Mouse (Mus musculus) inflammation-experienced regulatory T-cells, adult 6 months (primary cell): Measurements from ENCODE around the gene Epha5. TPM values are rescaled to one million over a fixed set of nuclear protein-coding genes. Genes with fewer than 3 reads are reported as not detected.

Experiments
- ATAC-seq: one replicate; pipeline ENCODE4 v1.8.0; 2017
- polyA plus RNA-seq, 3 experiments: library from polyadenylated mRNA; unstranded; fragments of 100-300 nt; shearing (Covaris generic); gene quantifications; one replicate each; pipeline ENCODE4 v1.2.1; 2017

The Epha5 gene
- polyA plus RNA-seq = not detected

DNA sequence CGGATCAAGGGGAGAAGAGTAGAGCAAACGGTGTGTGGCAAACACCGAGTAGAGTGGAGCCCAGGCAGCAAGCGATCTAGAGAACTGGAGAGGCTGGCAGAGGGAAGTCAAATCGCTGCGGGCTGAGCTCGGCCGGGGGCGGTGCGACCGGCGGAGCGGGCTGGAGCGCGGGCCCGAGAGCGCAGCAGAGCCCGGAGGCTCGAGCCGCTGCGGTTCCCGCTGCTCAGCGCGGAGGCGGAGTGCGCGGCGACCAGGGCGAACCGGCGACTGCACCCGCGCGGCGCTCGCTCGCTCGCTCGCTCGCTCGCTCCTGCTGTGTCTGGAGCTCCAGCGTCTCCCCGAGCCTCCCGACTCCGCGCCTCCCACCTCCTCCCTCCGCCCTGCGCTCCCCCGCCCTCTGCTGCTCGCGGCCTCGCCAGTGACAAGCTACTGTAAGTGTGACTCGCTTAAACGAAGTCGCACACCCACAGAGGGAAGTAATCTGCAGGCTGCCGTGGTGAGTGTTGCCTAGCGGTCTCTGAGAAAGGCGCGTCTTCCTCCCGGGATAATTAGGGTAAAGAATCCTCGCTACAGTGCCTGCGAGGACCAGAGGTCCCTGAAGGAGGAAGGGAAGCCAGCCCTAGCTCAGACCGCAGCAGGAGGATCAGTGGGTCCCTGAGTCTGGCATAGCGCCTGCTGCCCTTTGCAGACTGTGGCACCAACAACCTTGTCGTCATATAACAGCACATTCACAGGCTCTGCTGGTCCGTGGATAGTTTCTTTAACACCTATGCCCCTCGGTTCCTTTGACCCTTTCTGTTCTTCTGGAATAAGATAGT lies at the start of gene Epha5:
Gene Epha5, minus strand, starts transcription at position 321 of the 818 bp plus-strand sequence.
- ATAC-seq = no peak

DNA sequence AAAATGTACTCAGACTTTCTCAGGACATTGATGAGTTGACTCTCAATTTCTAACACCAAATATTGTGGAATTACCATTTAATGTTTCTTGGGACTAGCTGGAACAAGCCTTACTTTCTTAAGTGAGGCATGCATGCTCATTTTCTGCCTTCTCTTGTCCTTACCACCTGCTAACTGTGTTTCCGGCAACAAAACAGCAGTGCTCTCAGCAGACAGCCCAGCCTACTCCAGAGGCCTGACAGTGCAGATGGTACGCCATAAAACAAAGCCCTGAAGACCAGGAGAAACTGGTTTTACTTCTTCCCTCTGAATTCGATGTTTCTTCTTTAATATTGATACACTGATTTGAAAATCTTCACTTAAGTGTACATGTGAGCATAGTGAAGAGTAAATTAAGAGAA lies 39.0 kb upstream of the Epha5 start:
- no peak for ATAC-seq

DNA sequence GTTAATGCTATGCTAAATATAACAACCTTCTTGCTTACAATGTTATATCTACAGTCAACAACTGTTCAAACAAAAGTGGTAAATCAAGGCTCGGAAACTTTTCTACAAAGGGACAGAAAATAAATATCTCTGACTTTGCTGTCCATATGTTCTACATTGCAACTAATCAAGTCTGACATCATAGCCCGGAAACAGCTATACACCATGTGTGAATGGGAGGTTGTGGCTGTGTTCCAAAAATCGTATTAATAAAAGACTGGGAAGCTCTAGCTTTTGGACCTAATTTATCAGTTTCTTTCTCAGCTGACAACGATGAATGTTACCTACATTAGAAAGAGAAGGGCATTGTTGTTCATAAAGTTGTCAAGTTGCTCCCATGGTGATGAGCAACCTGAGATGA lies 37.5 kb upstream of the Epha5 start:
- no peak for ATAC-seq

DNA sequence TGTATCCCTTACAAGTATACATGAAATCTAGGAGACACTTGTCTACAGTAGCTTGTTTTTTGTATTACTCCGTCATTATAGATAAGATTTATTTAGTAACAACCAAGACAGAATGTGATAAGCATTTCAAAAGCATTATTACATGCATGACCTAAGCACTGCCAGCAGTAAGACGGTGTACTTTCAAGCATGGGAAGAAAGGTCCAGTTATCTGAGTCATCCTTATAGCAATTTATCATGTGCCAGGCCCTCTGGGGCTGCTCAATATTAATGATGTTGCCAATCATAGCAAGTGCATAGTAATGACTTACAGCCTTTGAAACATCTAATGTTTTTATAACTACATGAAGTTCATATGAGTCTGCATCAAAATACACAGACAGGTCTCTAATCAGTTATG lies 36.7 kb upstream of the Epha5 start:
- no peak for ATAC-seq

DNA sequence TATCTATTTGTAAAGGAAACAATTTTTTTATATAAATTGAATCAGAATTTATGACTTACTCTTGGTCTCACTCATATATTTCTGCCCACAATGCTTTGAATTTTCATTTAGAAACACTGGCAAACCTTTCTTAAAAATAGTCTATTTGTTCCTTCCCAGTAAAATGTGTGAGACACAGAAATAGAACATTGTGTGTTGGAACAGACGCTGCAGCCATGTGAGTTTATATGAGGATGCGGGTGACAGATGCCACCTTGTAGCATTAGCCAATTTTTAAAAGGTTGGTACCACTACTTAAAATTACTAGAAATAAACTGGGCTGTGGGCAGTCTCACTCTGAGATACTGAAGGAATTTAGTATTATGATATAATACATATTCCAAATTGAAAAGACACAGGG lies 23.1 kb upstream of the Epha5 start:
- no peak for ATAC-seq

DNA sequence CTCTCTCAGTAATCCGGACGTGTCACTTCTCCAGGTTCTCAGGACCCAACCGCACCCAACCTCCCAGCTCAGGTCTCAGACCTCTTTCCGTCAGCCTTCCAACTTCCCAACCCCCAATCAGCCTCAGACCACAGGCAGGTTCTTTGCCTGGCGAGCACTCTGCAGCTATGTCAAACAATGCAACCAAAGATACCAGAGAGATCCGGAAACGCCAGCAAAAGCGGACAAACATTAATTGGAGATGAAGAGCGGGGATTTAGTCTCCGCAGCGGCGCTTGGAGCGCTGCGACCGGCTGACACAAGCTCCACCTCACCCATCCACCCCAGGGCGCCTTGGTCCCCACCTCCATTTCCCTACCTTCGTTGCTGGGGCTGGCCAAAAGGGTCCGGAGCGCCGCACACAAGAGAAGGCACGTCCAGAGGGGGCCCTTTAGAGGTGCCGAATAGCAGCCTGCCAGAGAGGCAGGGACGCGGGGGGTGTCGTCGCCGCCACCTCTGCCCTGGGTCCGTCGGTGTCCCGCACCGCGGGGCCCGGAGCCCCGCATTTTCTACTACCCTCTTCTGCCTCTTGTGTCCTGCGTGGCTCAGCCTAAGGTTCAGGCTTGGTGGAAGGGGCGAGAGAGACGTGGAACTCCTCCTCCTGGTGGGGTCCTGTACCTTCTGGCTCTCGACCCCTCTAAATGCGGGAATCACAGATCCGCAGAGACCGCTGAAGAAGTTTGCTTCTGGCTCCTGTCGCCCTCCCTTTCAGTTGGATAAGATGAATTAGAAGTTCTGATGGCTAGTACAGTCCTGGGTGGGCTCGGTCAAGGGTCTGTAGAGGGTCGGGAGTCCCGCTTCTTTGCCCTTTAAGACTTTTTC lies 991 bp downstream of the Epha5 start:
- ATAC-seq = no peak

DNA sequence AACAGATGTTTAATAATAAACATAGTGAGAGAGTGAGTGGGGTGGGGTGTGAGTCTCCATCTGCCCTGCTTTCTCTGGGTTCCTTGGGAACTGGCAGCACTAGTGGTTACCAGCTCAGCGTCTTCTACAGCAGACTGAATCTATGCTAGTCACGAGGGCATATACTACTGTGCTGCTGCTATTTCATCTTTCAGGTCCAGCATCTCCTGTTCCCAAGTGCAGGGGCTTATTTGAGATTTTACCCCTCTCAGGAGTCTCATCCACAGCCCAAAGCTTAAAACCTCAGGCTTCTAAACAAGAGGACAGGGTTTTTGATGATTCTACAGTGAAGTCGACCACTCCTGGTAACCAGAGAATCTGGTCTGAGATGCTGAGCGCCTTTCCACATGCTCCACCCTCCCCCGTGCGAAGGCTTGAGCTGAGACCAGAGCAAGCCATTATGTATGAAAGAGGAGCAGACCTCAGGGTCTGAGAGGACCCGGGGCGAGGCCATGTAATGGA lies 2.2 kb downstream of the Epha5 start:
- ATAC-seq = no peak

DNA sequence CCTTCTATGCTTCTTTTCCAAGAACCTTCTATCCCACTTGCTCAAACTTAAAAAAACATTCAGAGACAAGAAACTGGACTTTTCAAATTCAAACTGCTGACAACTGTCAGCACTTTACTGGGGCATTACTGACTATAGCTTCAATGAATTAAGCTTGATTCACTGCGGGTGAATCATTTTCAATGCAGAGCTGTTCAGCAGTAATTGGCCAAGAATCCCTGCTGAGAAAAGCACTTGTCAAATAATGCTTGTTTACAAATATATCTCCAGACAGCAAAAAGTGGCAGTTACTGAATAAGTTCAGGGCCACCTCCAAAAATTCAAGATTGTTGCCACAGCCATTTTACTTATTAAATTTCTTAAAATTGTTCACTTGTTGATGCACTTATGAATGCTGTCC lies 4.2 kb downstream of the Epha5 start:
- ATAC-seq = no peak

DNA sequence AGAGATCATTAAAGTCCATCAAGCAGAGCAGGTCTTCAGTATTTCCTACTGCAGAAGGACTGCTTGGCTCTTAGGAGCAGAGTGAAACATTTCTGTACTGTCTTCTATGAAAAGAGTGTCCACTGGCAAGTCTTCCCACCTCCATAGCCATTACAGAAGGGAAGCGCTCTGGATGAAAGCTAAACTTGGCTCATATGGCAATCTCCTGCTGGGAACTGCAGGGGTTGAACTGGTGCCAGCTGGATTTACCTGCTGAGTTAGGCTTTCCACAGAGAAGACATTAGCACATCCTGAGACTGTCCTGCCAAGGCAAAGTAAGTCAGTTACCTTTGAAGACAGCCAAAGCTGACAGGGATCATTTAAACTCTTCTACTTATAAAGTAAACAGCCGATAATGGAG lies 8.8 kb downstream of the Epha5 start:
- ATAC-seq = no peak

DNA sequence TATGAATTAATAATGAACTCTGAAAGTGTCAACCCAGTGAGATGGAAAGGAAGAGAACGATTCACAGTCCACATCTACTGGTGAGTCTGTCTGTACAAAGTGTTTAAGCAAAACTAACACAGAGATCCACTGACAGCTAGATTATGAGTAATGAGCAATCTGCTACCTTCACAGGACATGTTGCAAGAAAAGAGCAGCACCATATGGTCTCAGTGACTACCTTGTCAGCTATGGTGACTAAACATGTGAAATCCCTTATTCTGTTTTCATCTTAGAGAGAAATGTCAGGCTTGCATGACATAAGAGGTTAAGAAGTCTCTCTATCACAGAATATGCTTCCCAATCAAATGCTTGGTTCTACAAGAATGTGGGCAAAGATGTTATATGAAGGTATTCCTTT lies 20.1 kb downstream of the Epha5 start:
- ATAC-seq = no peak

DNA sequence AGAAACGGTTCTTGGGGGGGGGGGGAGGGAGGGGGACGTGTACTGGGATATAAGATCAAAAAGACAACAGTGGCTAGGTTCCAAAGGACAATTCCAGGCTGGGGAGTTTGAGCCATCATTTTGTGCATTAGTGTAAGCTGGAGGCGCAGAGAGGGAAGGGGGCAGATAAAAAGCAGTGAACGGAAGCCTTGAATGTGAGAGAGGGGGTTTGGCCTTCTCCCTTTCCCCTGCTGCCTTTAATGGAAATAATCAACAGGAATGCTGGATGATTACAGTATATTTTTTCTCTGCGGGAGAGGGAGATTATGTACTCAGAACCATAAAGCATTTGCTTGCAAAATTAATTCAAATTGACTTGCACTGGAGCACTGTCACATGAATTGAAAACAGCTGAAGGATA lies 51.8 kb downstream of the Epha5 start:
- ATAC-seq = no peak

DNA sequence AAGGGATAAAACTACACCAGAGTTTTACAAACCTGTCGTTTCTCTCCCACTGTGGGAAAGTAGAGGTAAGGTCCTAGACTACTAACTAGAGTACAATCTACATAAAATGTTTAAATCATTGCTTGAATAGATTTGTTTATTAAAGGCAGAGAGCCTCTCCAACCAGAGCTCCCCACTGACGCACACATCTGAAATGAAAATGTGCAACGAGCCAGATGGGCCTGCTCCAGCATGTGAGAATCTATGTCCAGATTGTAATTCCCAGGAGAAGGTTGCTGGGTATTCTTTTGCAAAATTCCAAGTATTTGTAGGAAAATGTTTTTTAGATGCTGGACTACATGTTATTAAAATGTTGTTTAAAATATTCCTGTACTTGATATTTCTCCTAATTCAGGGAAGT lies 57.8 kb downstream of the Epha5 start:
- ATAC-seq = no peak

DNA sequence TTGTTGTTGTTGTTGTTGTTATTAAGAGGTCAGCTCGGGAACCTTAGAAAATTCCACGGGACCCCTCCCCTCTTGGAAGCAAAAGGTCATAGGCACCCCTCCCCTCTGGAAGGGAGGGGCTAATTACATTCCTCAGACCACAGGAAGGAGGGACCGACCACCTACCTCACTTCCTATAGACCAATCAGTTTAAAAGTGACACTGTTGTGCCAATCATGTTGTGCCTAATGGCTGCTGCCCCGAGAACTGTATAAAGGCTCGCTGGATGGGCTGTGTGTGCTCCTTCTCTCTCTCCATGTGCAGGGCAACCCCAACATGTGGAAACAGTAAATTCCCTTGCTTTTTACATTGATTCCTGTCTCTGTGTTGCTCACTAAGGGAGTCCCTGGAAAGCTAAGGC lies 64.1 kb downstream of the Epha5 start:
- no peak for ATAC-seq

DNA sequence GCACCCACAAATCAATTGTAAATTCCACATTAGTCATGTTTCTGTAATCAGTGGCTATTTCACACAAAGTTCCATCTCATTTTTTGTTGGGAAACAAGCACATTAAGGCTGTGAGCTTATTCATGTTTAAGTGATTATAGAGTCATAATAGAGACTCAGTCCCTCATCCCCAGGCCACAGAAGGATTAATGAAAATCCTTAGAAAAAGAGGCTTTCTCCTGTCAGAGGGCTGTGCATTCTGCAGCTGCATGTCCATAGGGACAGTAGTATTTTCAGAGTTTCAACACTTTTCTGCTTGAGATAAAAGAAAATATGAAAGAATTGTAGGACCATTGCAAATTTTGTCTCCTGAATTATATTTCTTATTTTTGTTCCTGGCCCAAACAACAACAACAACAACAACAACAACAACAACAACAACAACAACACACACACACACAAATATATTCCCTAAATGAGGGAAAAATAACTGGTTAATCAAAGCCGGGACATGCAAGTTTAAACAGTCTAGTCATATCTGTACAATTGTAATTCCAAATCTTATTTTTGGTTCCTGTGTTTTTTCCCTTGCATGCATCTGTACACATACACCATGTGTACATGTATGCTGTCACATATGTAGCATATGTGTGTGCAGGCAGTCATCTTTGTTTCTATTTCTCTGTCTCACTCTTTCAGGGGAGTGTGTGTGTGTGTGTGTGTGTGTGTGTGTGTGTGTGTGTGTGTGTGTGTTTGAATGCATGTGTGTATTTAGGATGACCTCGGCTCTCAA lies 70.3 kb downstream of the Epha5 start:
- no peak for ATAC-seq

DNA sequence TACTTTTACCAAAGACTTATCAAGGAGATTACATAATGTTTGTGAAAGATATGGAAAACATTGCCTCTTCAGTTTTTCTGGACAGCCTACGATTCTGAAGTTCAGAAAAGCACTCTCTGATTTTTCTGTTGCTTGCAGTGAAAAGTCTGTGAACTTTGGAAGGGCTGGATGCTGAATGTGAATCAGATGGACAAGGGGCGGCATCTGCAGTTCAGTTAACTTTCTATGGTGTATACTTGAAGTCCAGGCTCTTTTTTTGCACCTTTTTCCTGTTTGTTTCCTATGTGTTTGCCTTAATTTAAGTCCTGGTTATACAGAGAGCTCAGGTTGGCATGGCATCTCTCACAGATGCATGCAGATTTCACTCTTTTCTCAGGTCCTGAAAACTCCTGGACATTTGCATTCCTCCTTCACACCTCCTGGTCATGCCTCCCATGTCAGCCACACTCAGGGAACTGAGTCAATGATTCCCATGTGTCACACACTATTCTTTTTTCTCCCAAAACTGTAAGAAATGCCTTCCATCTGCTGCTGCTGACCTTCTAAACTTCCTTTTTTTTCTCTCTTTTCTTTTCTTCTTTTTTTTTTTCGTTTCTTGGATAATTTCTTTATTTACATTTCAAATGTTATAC lies 81.2 kb downstream of the Epha5 start:
- ATAC-seq = no peak

DNA sequence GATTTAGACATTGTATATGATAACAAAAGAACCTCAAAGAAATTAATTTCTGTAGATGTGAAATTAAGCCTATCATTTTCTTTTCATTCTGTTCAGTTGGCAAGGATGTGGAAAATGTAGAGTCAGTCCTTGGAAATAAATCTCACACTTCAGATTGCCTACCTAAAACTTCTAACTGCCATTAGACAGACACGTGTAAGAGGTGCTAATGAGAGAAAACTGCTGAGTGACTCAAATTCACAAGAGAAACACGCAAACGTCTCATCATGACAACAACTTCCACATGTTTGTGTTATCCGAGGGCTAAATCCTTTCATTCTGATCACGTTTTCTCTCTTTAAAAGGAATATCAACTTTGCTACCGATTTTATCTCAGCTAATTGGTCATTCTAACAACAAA lies 82.7 kb downstream of the Epha5 start:
- ATAC-seq = no peak

DNA sequence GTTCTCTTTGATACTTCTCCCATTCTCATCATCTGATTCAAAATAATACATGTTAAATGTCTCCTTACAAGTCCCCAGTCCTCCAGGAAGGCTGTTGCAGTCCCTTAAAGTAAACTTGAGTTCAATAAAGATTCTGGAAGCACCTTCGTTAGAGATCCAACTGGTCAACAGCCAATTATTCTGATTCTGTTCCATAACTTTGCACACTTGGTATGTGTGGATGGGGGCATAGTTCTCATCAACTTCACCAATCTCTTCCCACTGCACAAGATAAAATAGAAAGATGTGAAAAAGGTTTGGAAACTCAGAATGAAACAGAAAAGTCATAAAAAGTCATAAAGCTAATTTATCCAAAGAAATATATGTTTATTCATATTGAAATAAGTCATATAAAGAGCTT lies 85.6 kb downstream of the Epha5 start:
- ATAC-seq = no peak

DNA sequence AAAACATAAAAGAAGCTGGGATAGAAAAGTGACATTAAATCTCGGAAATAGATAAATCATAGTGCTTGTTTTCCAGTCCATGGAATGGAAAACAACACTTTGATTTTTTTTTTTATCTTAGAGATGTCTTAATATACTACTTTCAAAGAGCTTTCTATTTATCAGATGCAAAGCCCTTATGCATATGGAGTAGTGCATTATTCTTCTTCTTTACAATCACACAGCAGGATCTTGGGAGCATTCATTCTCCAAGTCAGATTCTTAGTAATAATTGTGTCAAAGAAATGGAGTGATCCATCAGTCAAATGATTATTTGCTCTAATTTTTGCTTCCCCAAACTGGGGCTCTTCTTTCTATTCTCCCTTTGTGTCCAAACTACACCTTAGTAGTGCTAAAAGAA lies 96.6 kb downstream of the Epha5 start:
- no peak for ATAC-seq

DNA sequence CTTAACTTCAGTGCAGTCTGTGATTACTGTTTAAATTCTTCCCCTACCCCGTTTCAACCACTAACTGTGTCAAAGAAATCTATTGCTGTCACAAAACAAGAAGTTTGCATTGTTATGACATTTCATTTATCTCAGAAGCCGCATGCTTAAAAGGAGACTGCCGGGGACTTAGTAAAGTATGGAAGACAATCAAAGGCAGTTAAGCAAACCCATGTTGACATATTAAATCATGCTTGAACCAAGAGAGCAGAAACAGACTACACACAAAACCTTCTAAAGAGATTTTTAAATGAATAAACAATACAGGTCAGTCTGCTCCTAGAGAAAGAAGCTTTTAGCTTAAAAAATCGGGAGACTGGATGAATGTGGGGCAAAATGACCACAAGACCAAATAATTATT lies 97.0 kb downstream of the Epha5 start:
- no peak for ATAC-seq

DNA sequence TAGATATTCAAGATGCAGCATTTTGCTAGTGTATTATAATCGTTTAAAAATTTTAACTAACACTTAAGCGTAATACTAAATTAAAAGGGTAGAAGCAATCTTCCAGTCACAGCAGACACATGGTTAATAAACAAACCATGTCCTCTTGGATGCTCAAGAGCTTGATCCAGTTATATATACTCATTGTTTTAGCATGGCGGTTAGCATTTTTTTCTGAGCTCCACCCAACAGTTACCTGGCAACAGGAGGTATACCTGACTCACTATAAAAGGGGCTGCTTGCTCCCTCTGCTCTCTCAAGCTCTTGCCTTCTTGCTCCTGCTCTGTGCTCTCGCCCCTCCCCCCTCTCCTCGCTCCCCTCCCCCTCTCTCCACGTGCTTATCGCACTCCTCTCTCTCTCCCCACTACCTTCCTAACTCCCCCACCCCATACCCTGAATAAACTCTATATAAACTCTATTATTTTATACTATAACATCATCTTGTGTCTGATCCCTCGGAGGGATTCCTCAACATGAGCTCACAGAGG lies 98.3 kb downstream of the Epha5 start:
- ATAC-seq = no peak

DNA sequence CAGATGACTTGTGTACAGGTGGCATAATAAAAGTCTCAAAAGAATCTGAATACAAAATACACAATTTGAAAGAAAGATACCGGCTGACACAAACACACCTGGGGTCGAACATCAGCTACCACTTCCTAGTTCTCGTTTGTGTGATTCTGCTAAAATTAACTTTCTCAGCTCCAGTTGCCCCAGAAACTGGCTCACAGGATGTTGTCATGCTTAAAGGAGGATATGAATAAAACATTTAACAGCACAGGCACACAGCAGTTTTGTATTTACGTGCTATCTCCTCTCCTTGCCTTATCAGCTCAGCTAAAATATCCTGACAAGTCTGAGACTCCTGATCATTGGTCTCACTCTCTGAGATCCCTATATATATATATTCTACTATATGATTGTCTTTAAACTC lies 99.3 kb downstream of the Epha5 start:
- ATAC-seq = no peak

DNA sequence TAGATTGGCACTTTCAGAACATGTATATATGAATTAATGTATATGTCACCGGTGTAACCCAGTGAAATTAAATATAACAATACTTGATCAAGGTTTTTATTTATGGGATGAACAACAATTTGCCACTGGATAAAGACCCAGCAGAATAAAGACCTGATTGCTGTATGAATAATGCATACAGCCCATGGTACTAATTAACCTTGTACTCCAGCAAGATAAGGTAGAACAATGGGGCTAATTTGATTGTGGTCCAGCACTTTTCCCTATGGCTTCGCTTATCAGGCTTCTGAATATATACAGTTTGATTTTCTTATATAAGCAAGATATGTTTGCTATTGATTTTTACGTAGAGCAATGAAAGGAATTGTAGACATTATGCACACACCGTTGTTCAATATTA lies 103.6 kb downstream of the Epha5 start:
- no peak for ATAC-seq
